Mouse (Mus musculus) left cerebral cortex, adult 9 months (tissue): ENCODE data around the gene Arid3a.
A peak's percentile ranks its signal among the peaks of the same experiment; 100 is the strongest.
"Not testable (repeated sequence)": the region's sequence is repeated elsewhere in the genome, so short reads cannot be mapped to it uniquely, and the experiment has no call there.

Experiments
- DNase-seq, 2 experiments: peaks; one replicate each; pipeline ENCODE4 v3.0.0; 2022; ENCODE audit warnings: low spot score in 2 of 2

The Arid3a gene

GRCm38 (mm10) chr10:79926491-79927323 is at the start of gene Arid3a:
Gene Arid3a, plus strand, starts transcription at chr10:79927043.
- peak; percentile 73 to 87 for DNase-seq

DNA sequence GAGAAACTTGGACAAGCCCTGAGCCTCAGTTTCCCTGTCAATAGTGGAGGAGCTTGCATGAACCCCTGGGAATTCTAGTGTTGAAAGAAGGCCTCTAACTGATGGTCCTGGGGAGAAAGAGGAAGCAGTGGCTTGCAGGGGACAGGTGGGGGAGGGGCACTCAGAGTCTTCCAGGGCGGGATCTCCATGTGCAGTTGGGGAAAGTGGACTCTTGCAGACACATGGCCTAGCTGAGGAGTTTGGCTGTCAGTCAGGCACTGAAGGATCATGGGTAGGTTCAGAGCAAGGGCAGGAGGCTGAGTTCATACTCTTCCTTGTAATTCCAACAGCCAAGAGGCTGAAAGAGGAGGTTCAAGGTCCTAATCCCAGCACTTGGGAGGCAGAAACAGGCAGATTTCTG is 49.7 kb upstream of the Arid3a start:
- DNase-seq, result no peak

DNA sequence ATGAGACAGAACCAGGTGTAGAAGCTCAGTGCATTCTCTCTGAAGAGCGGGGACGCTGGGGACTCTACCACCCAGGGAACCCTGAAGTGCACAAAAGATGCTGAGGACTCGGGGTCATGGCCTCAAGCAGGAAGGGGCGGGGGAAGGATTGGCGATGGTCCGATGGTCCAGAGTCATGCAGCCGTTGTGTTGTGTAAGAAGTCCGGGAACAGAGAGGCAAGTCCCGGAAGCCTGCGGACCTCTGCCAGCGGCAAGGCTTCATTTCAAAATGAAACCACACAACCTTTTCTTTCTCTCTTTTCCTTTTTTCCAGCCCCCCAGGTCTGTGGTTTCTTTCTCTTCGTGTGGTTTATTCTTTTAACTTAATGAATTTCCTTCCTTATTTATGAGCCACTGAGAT is 49.1 kb upstream of the Arid3a start:
- no peak for DNase-seq

- DNase-seq, result no peak
Measured at GRCm38 (mm10) chr10:79879527-79879926, 47.3 kb upstream of the Arid3a start.

GRCm38 (mm10) chr10:79880721-79881120 is 46.1 kb upstream of the Arid3a start:
- DNase-seq, result no peak

DNA sequence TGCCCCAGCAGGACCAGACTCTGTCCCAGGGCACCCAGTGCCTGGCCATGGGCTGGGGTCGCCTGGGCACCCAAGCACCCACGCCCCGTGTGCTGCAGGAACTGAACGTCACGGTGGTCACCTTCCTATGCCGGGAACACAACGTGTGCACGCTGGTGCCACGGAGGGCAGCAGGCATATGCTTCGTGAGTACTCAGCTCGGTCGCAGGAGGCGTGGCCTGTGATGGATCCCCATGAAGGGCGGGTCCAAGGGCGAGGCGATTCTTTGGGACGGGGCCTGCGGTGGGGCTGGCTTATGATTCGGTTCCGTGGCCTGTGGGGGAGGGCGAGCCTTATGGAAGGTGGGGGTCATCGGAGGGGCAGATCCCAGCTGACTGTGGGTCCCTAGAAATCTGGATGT is 44.9 kb upstream of the Arid3a start:
- no peak for DNase-seq

GRCm38 (mm10) chr10:79883297-79884084 is 43.4 kb upstream of the Arid3a start:
- DNase-seq, result peak in 1 of 2 experiments; percentile 86

DNA sequence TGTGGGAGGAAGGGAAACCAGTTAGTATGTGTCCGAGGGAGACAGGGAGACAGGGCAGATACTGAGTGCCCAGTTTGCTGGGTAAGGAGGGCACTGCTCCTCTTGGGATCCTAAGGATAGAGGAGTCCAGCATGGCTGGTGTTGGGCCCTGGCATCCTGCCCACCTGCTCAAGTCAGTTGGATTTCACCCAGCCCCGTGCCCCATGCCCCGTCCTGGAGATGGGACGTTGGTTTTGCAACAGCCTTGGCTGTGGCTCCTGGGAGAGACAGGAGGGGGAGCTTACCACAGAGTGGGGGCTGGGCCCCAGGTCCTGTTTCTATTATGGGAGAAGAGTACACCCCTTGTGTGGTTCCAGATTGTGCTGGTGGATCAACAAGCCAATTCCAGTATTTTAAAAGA is 42.4 kb upstream of the Arid3a start:
- no peak for DNase-seq

GRCm38 (mm10) chr10:79884938-79885337 is 41.9 kb upstream of the Arid3a start:
- not testable (repeated sequence) for DNase-seq

- no peak for DNase-seq
Measured at GRCm38 (mm10) chr10:79886054-79886453, 40.8 kb upstream of the Arid3a start, which contains the start of gene Elane. Gene Elane, plus strand, starts transcription at chr10:79886247.

DNA sequence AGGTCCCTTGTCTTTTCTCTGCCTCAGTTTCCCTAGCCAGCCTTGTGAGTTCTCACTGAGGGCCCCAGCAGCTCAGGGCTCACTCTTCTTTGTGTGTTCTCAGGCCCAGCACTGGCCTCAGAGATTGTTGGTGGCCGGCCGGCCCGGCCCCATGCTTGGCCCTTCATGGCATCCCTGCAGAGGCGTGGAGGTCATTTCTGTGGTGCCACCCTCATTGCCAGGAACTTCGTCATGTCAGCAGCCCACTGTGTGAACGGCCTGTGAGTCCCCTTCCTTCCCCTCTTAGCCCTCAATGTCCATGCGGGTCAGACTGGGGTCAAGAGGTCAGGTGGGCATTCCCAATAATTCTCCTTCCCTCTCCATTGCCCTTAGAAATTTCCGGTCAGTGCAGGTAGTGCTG is 40.2 kb upstream of the Arid3a start:
- no peak for DNase-seq

- no peak for DNase-seq
Measured at GRCm38 (mm10) chr10:79889386-79889785, 37.5 kb upstream of the Arid3a start.

- DNase-seq, result no peak
Measured at GRCm38 (mm10) chr10:79890670-79891069, 36.2 kb upstream of the Arid3a start, which contains the start of gene Cfd. Gene Cfd, plus strand, starts transcription at chr10:79890853.

GRCm38 (mm10) chr10:79892451-79893118 is 34.3 kb upstream of the Arid3a start:
- DNase-seq, result peak in 1 of 2 experiments; percentile 74

DNA sequence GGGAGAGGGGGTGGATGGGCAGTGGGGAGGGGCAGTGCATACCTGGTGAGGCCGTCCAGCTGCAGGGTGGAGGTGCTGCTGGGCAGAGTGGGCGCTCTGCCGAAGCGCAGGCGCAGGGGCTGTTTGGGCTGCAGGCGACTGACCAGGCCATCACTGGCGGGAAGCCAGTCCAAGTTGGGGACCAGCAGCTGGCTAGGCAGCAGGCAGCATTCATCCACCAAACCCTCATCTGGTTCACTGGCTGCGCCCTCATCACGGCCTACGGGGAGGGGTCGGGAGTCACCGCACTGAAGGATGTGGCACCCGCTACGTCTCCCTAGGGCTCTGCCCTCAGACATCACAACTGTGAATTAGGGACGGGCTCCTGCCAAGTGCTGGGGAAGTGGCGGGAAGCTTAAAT is 30.5 kb upstream of the Arid3a start:
- DNase-seq, result no peak

GRCm38 (mm10) chr10:79896814-79897213 is 30.0 kb upstream of the Arid3a start:
- no peak for DNase-seq

DNA sequence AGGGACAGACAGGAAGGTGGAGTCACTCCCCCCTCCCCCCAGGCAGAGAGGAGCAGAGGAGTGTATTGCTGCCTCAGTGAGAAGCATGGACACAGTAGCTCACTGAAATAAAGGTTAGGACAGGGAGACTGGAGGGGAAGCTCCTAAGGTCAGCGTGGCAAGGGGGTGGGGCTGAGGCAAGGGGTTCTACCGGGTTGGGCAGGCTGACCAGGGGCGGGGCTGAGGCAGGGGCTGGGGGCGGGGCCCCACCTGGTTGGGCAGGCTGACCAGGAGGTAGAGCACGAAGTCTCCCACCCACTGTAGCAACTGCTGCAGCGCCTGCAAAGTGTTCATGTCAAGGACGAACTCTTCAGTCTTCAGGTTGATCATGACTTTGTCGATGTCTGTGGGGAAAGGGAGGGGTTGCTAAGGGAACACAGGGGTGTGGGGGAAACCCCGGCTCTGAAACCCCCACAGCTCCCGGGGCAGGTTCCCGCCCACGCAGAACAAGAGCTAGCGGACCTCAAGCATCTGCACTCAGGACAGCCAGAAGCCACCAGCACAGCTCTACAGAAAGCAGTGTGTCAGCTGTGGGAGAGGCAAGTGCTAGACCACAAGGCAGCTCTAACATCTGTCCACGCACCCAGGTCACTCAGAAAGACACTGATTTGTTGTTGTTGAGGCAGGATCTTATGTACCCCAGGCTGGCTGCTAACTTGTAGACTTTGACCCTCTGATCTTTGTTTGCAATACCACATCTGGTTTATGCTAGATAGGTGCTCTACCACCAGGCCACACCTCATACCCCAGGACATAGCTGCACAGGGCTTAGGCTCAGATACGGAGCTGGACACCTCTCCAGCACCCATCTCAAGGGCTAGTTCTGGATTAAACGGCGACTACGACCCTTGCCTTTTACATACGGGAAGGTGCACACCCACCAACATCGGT is 29.3 kb upstream of the Arid3a start:
- no peak for DNase-seq

GRCm38 (mm10) chr10:79900951-79901410 is 25.9 kb upstream of the Arid3a start:
- DNase-seq, result peak; percentile 79 to 92

DNA sequence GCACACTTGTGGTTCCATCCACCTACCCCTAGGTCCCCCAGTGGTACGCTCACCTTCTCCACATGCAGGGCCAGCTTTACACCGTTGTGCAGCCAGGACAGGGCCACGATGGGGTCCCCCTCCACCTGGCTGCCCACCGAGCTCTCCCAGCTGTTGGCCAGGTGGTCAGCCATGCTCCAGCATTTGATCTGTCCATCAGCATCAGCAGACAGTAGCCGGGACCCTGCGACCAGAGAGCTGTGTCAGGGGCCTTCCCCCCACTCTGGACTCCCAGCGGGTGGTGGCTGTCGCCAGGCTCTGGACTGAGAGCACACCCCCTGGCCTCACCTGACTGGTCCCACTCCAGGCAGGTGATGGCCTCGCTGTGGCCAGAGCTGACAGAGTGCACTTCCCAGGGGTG is 20.1 kb upstream of the Arid3a start:
- DNase-seq, result no peak

GRCm38 (mm10) chr10:79907415-79907814 is 19.4 kb upstream of the Arid3a start:
- no peak for DNase-seq
